Mouse (Mus musculus): ENCODE data around the gene 4930402H24Rik. TPM values are rescaled to one million over a fixed set of nuclear protein-coding genes. Genes with fewer than 3 reads are reported as not detected.

The 4930402H24Rik gene
- polyA plus RNA-seq, 2 experiments = 29.1 to 33.8 TPM

DNA sequence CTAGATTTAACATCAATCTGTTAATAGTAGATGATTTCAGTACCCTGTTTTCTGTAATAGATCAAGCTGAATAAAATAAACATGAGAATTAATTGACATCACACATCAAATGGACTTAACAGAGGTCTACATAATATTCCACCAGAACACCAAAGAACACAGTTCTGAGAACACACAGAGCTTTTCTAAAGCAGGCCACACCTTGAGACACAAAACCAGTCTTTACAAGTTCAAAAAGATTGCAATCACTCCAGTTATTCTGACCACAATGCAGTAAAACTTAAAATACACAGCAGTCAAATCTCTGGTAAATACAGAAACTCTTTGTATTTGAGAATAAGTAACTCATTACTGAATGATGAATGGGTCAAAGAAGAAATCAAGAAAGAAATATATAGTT lies 22.3 kb upstream of the 4930402H24Rik start:
- Histone ChIP-seq H3K27ac (replicated peaks; ENCODE audit: low read depth, low read length) (no peak overlapping the region), H3K27me3 (ENCODE audit: control insufficient read depth, insufficient read depth, low read length) (no peaks in the 10 kb centered on the region), H3K4me3 (replicated peaks; ENCODE audit: low read length) (no peak overlapping the region), H3K4me2 (replicated peaks; ENCODE audit: low read depth, low read length, severe bottlenecking) (no peak overlapping the region), H3K4me1 (ENCODE audit: control insufficient read depth, insufficient read depth, low read length) (0 out of 2 replicates have a peak, but pooled peaks cover 3% of the 10 kb centered on the region), H3K36me3 (ENCODE audit: control insufficient read depth, insufficient read depth, low read length) (no peaks in the 10 kb centered on the region), H3K9me3 (ENCODE audit: control insufficient read depth, low read length) (no peaks in the 10 kb centered on the region), H3K9ac (ENCODE audit: low read depth, low read length, severe bottlenecking) (no peak overlapping the region)
- no peak for TF ChIP-seq POLR2A (IDR thresholded peaks at IDR 0.05; ENCODE audit: borderline replicate concordance, extremely low read depth, insufficient read depth, insufficient read length)
- ATAC-seq (ENCODE audit: low FRiP score, low read depth) (no peak), DNase-seq (ENCODE audit: low spot score) (no peak)

DNA sequence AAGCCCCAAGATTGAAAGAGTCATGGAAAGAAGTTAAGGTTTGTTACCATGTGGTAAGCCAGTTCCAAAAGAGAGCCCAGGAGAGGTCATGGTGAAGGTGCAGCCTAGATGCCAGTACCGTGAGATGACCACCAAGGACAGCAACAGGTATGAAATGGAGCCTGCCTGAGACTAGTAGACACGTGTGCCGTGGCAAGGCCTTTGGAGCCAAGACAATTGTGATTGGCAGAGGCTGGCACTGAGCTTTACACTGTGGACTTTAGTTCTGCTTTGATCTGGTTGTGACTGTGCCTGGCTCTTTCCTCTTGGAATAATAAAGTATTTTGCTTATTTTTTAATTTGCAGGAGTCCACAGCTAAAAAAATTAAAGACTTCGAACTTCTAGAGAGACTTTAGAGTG lies 21.8 kb upstream of the 4930402H24Rik start:
- Histone ChIP-seq H3K4me2 (replicated peaks; ENCODE audit: low read depth, low read length, severe bottlenecking) (no peak overlapping the region), H3K4me1 (ENCODE audit: control insufficient read depth, insufficient read depth, low read length) (0 out of 2 replicates have a peak, but pooled peaks cover 3% of the 10 kb centered on the region), H3K9me3 (ENCODE audit: control insufficient read depth, low read length) (no peaks in the 10 kb centered on the region), H3K9ac (ENCODE audit: low read depth, low read length, severe bottlenecking) (no peak overlapping the region), H3K4me3 (replicated peaks; ENCODE audit: low read length) (no peak overlapping the region), H3K36me3 (ENCODE audit: control insufficient read depth, insufficient read depth, low read length) (no peaks in the 10 kb centered on the region), H3K27me3 (ENCODE audit: control insufficient read depth, insufficient read depth, low read length) (no peaks in the 10 kb centered on the region), H3K27ac (replicated peaks; ENCODE audit: low read depth, low read length) (no peak overlapping the region)
- DNase-seq (ENCODE audit: low spot score) (no peak), ATAC-seq (ENCODE audit: low FRiP score, low read depth) (no peak)
- TF ChIP-seq POLR2A (IDR thresholded peaks at IDR 0.05; ENCODE audit: borderline replicate concordance, extremely low read depth, insufficient read depth, insufficient read length) = no peak
- 89% methylated on average over 4 of the region's 4 CpGs for WGBS

DNA sequence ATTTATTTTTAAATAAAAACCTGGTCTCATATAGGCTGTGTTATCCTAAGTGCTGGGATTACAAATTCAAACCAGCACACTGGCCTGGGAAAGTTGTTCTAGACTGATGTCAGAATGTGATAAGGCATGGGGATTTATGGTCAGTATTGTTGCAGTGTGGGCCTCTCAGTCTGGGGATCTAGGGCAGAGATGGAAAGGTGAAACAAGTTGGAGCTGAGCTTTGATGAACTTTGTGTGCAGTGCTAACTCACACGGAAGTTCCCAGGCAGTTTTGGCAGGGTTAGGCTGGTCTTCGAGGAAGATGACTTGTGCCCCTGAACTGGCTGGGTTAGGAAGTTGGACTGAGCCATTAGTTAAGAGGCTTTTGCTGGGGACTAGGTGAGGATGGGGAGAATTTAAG lies 18.7 kb upstream of the 4930402H24Rik start:
- TF ChIP-seq POLR2A (IDR thresholded peaks at IDR 0.05; ENCODE audit: borderline replicate concordance, extremely low read depth, insufficient read depth, insufficient read length) = no peak
- no peaks in the 10 kb centered on the region for H3K9me3 ChIP-seq (ENCODE audit: control insufficient read depth, low read length)
- DNase-seq (ENCODE audit: low spot score) (no peak), ATAC-seq (ENCODE audit: low FRiP score, low read depth) (no peak)
- H3K27me3 ChIP-seq (ENCODE audit: control insufficient read depth, insufficient read depth, low read length) = no peaks in the 10 kb centered on the region
- no peak overlapping the region for H3K27ac ChIP-seq (replicated peaks; ENCODE audit: low read depth, low read length)
- no peak overlapping the region for H3K9ac ChIP-seq (ENCODE audit: low read depth, low read length, severe bottlenecking)
- no peak overlapping the region for H3K4me2 ChIP-seq (replicated peaks; ENCODE audit: low read depth, low read length, severe bottlenecking)
- no peaks in the 10 kb centered on the region for H3K36me3 ChIP-seq (ENCODE audit: control insufficient read depth, insufficient read depth, low read length)
- H3K4me1 ChIP-seq (ENCODE audit: control insufficient read depth, insufficient read depth, low read length) = 0 out of 2 replicates have a peak, but pooled peaks cover 3% of the 10 kb centered on the region
- 76% methylated on average over 2 of the region's 2 CpGs for WGBS
- H3K4me3 ChIP-seq (replicated peaks; ENCODE audit: low read length) = no peak overlapping the region

DNA sequence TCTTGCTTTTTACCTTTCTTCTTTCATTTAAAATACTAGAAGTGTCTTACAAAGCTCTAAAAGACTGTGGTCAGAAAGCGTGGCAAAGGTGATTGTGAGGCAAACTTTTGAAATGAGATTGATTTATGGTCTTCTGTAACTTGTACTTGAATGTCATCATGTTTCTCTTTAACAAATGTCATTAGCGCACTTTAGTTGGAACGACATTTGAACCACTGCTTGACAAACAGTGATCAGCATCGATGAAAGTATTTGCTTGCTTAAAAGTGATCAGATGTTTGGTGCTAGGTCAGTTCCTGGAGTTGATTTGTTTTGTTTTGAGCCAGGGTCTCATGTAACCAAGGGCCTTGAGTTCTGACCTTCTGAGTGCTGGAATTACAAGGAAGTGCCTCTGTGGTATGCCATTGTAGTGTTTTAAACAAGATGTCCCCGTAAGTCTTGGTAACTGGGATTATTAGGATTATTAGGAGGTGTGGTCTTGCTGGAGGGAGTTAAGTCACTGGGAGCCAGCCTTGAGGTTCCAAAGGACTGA lies 12.9 kb upstream of the 4930402H24Rik start:
- H3K9ac ChIP-seq (ENCODE audit: low read depth, low read length, severe bottlenecking) = no peak overlapping the region
- DNase-seq (ENCODE audit: low spot score) (no peak), ATAC-seq (ENCODE audit: low FRiP score, low read depth) (no peak)
- no peaks in the 10 kb centered on the region for H3K9me3 ChIP-seq (ENCODE audit: control insufficient read depth, low read length)
- no peaks in the 10 kb centered on the region for H3K27me3 ChIP-seq (ENCODE audit: control insufficient read depth, insufficient read depth, low read length)
- peaks cover 3% of the 10 kb centered on the region; the same call in 1 of the 2 replicates for H3K4me1 ChIP-seq (ENCODE audit: control insufficient read depth, insufficient read depth, low read length)
- H3K36me3 ChIP-seq (ENCODE audit: control insufficient read depth, insufficient read depth, low read length) = no peaks in the 10 kb centered on the region
- no peak overlapping the region for H3K4me3 ChIP-seq (replicated peaks; ENCODE audit: low read length)
- no peak overlapping the region for H3K27ac ChIP-seq (replicated peaks; ENCODE audit: low read depth, low read length)
- 70% methylated on average over 5 of the region's 5 CpGs for WGBS
- H3K4me2 ChIP-seq (replicated peaks; ENCODE audit: low read depth, low read length, severe bottlenecking) = no peak overlapping the region
- TF ChIP-seq POLR2A (IDR thresholded peaks at IDR 0.05; ENCODE audit: borderline replicate concordance, extremely low read depth, insufficient read depth, insufficient read length) = no peak

DNA sequence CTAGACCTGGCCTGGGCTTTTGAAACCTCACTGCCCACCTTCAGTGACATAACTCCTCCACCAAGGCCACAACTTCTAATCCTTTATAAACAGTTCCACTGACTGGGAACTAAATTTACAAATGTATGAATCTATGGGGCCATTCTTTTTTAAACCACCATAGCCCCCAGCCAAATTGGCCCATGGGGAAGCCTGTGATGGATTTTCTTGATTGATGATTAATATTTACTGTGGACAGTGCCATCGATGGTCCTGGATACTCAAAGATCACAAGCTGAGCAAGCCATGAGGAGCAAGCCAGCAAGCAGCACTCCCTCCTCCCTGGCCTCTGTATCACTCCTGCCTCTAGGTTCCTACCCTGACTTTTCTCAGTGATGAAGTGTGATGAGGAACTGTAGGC lies 11.5 kb upstream of the 4930402H24Rik start:
- 93% methylated on average over 1 of the region's 1 CpGs for WGBS
- no peak overlapping the region for H3K4me3 ChIP-seq (replicated peaks; ENCODE audit: low read length)

More for the DNA sequence above, 11.5 kb upstream of the 4930402H24Rik start:
- Histone ChIP-seq H3K4me1 (ENCODE audit: control insufficient read depth, insufficient read depth, low read length) (peaks cover 3% of the 10 kb centered on the region; the same call in 1 of the 2 replicates), H3K27ac (replicated peaks; ENCODE audit: low read depth, low read length) (no peak overlapping the region), H3K27me3 (ENCODE audit: control insufficient read depth, insufficient read depth, low read length) (no peaks in the 10 kb centered on the region), H3K36me3 (ENCODE audit: control insufficient read depth, insufficient read depth, low read length) (no peaks in the 10 kb centered on the region), H3K9ac (ENCODE audit: low read depth, low read length, severe bottlenecking) (no peak overlapping the region), H3K4me2 (replicated peaks; ENCODE audit: low read depth, low read length, severe bottlenecking) (no peak overlapping the region), H3K9me3 (ENCODE audit: control insufficient read depth, low read length) (no peaks in the 10 kb centered on the region)
- DNase-seq (ENCODE audit: low spot score) (no peak), ATAC-seq (ENCODE audit: low FRiP score, low read depth) (no peak)
- no peak for TF ChIP-seq POLR2A (IDR thresholded peaks at IDR 0.05; ENCODE audit: borderline replicate concordance, extremely low read depth, insufficient read depth, insufficient read length)

All from limb, embryonic 14.5 days (tissue).